Mouse (Mus musculus): ENCODE measurements around the gene Arl15.
A peak's percentile ranks its signal among the peaks of the same experiment; 100 is the strongest.

Arl15 gene

DNA sequence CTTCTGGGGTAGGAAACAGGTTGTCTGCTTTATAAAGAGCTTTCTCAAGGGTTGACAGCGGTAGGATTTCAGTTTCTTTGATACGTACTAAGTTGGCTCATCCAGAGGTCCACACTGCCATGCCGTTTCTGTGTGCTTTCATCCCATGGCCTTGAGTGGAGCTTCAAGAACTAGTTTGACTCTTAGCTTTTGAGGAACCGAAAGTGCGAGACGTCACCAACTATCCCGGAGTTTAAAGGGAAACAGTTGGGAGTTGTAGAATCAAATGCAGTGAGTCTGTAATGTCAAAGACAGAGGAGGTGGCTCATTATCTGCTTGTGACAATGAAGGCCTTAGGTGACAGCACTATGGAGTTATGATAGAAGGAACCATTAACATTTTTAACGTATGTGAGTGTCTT, 49.6 kb downstream of the Arl15 start:
- DNase-seq (ENCODE audit: inconsistent age in 2 of 2, low spot score in 1 of 2), result no peak

DNA sequence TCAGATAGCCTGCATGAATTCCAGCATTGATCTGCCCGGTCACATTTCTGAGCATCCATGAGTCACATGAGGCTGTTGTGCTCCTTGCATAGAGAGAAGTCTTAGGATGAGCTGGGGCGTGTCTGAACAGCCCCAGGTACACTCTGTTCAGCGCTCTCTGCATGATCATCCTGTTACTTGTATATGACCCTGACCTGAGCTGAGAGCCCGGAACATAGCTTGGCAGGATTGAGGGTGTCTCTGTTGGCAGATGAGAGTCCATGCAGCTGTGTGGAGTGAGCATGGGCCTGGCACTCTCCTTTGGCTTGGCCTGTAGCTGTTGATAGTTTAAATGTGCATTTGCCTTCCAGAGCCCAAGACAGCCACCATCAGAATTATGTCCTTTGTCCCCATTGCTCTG, 50.4 kb downstream of the Arl15 start:
- DNase-seq (ENCODE audit: inconsistent age in 2 of 2, low spot score in 1 of 2), result peak; percentile 47 to 62

DNA sequence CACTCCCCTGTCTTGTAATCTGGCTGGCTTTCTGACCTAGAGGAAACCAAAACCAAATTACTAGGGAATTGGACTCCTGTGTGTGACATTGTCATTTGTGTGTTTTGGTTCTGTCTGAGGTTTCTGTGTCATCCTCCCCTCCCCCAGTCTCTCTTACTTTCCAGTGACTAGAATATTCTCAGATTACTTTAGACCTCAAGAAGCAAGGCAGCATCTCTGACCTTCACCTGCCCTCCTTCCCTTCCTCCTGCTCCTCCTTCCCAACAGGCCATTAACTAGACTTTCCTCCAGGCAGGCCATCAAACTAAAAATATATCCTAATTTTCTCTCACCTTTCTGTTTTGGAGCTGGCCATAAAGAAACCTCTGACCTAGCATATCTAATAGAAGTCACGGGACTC, 50.9 kb downstream of the Arl15 start:
- DNase-seq (ENCODE audit: inconsistent age in 2 of 2, low spot score in 1 of 2), result no peak

DNA sequence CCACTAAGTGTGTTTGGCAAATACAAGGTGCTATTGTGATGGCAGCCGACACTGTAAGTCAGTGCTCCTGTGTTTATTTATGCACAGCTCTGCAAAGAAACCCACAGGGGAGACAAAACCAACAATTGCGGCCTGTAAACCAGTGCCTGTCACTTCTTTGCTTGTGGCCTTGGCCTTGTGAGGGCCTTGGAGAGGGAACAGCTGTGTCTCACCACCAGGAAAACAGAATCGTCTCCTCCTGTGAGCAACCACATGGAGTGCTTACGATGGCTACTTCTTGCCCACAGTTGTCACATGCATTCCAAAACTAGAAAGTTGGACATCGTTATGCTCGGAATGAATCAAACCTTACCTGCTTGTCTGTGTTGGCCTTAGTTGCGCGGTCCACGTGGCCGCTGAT, 52.1 kb downstream of the Arl15 start:
- DNase-seq (ENCODE audit: inconsistent age in 2 of 2, low spot score in 1 of 2), result peak; percentile 61 to 79

DNA sequence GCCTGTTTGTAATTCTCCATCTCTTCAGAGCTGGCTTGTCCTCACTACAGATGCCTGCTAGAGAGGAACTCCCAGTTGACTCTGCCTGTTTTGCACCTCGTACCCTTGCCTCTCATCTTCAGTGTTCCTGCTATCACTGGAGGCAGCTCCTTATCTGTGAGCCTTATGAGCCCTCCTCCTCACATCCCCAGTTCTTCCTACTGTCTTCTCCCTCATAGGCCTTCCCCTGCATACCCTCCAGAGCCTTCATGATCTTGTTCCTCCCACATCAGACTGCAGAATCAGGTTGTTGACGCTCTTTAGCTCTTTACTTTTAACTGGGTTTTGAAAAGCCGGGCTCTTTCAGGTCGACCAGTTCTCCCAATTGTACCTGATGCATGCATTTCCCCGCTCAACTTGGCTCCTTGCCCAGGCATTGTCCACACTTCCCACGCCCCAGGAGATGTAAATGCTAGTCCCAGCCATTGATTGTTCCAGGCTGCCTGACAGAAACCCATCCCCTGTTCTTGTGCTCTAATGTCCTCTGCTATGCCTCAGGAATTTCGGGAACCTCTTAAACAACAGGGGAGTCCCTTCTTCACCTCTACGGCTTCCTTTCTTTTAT, 56.2 kb downstream of the Arl15 start:
- DNase-seq (ENCODE audit: inconsistent age in 2 of 2, low spot score in 1 of 2), result peak in 1 of 2 experiments; percentile 38

DNA sequence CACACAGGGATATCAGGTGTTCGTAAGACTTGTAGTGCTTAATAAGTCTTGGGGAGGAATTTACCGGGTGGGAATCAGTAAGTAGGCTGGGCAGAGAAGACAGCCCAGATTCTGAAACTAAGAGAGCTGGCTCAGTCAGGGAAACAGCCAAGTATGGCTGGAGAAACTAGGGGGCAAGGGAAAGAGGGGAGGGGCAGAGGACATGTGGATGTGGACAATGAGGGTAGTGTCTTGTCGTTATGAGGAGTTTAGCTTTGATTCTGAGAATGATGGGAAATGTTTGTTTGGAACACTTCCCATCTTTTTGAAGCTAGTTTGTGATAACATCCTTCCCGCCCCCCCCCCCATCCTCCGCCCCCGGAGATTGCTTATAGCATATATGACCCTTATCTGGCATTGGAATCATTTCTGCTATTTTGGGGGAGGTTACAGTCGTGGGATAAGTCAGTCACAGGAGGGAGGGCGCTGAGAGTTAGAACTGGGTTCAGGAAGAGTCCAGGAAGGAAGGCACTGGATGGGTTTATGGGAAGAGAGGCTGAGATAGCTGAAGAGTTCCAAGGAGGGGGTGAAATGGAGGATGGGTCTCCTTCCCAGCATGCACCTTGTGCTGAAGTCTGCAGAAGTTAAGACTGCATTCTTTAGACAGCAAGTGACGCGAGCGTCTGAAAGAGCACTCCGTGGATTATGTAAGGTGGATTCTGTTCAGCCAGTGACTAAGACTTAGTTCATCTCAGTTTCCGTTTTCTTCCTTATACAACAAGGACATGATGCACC, 57.5 kb downstream of the Arl15 start:
- DNase-seq (ENCODE audit: inconsistent age in 2 of 2, low spot score in 1 of 2), result no peak

DNA sequence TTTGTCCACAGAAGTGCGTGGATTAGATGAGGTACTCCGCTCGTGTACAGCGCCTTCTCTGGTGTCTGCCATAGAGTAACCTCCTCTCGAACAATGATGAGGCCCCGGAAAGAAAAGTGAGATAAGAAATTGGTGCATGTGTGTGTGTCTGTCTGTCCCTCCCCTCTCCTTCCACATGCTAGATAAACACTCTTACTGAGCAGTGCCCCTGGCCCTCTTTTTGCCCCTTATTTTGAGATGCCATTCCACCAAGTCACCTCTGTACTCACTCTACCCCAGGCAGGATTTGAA, 58.0 kb downstream of the Arl15 start:
- DNase-seq (ENCODE audit: inconsistent age in 2 of 2, low spot score in 1 of 2), result no peak

DNA sequence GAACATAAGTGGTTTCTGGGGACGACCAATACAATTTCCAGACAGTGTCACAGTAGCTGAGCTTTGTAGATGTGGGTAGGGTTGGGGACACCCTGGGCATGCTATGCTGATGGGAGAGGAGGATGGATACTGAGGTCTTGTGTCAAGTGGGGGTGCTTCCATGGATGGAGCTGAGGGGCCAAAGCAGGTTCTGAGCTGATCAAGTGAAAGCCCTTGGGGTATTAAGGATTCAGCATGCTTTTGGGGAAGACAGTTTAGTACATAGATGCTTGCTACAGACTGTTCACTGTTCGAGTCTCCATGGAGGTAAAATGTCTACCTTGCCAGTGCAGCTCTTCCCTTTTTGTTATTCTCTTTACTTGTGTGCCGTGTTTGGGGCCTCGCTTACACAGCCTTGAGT, 59.8 kb downstream of the Arl15 start:
- DNase-seq (ENCODE audit: inconsistent age in 2 of 2, low spot score in 1 of 2), result no peak

DNA sequence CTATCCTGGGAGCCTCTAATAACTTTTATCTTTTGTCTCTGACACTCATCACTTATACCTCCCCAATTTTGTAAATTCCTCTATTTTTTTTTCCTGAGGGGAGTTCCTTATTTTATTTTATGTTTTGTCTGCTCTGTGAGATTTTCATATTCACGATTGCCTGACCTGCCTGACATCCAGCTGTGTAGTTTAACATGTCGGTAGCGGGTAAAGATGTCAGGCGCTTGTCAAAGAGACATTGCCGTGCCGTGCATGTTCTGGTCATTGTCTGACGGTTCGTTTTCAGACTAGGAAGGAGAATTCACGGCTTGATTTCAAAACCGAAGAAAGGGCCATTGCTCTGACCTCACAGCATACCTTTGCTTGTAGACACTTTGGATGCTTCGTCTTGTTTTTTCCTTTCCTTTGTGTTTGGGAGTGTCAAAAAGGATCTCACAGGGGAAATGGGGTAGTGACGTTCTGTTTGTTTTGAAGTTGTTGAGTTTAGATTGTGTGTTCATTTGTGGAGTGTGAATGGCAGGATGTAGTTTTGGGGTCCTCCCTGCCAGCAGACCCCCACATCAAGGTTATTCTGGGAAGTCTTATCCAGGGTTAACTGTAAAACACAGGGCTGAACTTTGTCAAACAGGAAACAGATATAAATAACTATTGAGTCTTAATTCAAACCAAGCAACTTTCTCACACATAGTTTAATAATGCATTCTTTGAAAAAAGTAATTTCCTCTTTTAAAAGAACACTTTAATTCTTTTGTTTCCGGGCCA, 60.4 kb downstream of the Arl15 start:
- DNase-seq (ENCODE audit: inconsistent age in 2 of 2, low spot score in 1 of 2), result no peak

DNA sequence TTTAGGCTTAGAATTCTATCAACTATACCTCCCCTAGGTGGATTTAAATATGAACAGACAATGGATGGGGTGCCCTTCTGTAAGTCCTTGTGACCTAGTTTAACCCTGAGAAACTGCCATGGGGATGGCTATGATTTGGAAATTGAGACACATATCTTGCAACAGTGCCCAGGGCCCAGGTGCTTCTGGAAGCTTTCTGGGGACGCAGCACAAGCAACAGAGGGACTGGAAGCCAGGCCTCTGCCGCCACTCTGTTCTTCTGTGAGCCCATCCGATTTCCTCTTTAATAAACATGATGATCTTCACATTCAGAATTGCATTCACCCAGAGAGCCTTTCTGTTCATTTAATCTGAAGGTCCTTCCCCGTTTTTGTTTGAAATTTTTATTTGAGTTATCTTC, 62.6 kb downstream of the Arl15 start:
- DNase-seq (ENCODE audit: inconsistent age in 2 of 2, low spot score in 1 of 2), result no peak

DNA sequence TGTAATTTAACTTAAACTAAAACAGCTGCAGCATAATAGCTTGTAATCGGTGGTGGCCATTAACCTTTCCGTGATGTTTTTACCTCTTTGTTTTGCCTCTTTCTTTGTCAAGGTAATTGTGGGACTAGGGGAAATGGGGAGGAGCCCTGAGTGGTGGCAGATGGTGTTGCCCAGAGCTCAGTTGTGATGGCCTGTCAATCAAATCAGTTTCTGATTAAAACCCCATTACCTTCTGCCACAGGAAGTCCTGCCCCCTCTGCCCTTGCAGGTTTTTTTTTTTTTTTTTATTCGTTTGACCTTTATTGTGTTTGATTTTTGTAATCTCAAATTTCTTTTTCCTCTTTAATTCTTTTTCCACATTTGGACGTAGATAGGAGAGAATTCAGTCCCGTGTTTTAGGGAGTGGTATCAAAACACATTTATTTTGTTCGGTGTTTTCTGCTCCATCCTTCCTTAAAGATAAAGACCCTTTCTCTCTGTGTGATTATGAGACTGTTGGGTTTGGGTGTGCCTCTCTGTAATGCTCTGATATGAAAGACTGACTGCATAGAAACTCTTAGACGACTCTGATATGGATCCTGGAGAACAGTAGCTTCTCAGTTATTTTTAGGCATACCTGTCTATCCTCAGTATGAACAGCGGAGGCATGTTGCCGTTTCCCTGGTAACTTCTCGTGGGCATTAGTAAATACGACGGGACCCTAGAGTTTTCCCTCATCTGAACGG, 64.5 kb downstream of the Arl15 start:
- DNase-seq (ENCODE audit: inconsistent age in 2 of 2, low spot score in 1 of 2), result no peak

DNA sequence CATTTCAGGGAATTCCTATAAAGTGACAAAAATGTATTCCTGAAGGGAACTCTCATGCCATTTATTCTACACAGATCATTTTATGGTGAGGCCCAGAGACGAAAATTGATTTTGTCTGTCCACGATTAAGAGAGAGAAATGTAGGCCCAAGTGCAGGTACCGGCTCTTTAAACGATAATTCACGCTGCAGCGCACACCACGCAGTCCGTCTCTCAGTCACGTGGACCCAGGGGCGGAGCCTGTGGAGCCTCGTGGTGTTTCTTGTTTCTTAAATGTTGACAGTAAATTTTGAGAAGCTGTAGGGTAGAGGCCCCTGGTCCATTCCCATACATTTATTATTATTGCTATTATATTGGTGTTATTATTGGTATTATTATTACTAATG, 65.1 kb downstream of the Arl15 start:
- no peak for DNase-seq (ENCODE audit: inconsistent age in 2 of 2, low spot score in 1 of 2)

DNA sequence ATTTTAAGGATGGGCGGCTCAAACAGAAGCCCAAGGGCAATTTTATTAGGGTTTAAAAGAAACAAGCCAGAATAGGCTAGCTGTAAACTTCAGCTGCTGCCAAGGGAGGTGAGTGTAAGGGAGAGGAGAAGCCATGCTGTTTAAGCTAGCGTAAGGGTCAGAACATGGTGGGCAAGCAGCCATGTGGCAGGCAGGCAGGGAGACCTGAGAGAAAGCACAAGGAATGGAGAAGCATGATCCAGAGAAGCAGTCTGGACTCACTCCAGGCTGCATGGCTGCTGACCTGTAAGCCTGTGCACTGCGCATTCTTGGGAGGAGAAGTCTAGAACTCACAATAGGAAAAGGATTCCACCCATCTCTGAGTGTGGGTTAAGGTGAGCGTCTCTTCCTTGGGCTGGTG, 66.5 kb downstream of the Arl15 start:
- DNase-seq (ENCODE audit: inconsistent age in 2 of 2, low spot score in 1 of 2), result peak in 1 of 2 experiments; percentile 48

DNA sequence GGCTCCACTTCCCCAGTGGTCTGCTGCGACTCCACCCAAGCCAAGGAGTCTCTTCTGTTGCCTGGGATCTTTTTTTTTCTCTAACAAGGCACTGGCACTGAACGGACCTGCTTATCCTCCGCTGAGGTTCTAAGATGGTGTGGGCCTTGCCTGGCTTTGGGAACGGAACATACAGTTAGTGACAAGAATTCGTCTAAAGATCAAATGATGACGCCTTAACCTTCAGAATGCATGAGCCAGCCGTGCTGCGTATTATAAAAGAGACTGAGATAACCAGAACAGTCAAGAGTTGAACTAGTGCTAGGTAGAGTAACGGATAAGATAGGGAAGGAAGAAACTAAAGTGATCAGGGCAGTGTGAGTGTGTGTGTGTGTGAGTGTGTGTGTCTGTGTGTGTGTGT, 66.9 kb downstream of the Arl15 start:
- peak in 1 of 2 experiments; percentile 56 for DNase-seq (ENCODE audit: inconsistent age in 2 of 2, low spot score in 1 of 2)

DNA sequence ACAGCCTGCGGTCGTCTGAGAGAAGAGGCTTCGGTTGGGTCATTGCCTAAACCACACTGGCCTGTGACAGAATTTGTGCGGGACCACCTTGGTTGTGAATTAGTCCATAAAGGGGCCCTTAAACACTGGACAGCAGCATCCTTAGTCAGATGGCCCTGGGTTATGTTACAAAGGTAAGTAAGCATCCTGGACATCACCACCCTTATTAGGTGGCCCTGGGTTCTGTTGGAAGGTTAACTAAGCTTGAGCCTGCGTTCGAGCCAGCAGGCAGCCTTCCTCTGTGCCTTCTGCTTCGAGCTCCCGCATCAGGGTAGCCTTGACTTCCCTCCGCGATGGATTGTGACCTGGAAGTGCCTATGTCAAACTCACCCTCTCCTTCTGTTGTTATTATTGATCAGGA, 68.6 kb downstream of the Arl15 start:
- no peak for DNase-seq (ENCODE audit: inconsistent age in 2 of 2, low spot score in 1 of 2)

DNA sequence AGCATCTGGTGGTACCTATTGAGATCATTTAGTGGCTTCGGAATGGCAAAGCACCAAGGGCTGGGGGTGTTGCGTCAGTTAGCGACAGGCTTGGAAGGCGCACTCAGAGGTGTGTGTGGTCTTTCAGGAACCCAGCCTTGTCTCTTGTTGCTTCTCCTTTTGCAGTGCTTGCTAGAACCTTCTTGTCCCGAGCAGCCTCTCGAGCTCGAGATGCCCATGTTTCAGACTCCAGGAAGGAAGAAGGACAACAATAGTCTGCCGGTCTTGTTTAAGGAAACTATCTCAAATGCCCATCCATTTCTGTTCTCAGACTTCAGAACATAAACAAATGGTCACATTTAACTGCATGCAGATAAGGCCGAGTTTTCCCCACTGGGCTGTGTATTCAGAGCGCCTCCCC, 69.4 kb downstream of the Arl15 start:
- DNase-seq (ENCODE audit: inconsistent age in 2 of 2, low spot score in 1 of 2), result no peak

DNA sequence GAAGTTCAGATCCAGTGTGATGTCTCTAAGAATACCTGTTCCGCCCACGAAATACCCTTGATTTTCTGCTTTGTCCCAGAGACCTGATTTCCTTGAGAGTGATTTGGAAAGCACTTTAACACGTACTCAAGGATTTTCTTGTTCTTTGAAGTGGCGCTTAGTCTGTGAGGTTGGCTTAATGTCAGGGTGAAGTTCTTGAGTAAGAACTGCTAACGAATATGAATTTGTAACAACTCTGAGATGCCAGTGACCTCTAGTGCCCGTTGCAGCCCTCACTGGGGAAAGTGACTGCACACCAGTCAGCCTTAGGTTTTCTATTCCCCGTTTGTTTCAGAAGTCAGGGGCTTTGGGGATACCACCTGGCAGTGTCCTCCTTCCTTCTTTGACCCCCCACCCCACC, 70.0 kb downstream of the Arl15 start:
- DNase-seq (ENCODE audit: inconsistent age in 2 of 2, low spot score in 1 of 2), result peak; percentile 57 to 87

DNA sequence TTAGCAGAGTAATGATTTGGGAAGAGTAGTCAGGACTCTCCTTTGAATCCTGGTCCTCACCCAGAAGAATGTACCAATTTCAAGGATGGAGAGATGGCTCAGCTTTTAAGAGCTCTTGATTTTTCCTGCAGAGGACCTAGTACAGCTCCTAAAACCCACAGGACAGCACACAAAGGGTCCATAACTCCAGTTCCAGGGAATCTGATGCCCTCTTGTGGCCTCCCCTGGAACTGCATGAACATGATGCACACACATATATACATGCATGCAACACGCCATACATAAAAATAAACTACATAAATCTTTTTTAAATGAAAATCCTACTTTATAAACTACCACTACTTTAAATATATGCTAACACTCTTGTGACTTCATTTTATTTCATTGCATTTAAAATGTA, 70.6 kb downstream of the Arl15 start:
- DNase-seq (ENCODE audit: inconsistent age in 2 of 2, low spot score in 1 of 2), result peak; percentile 64 to 88

DNA sequence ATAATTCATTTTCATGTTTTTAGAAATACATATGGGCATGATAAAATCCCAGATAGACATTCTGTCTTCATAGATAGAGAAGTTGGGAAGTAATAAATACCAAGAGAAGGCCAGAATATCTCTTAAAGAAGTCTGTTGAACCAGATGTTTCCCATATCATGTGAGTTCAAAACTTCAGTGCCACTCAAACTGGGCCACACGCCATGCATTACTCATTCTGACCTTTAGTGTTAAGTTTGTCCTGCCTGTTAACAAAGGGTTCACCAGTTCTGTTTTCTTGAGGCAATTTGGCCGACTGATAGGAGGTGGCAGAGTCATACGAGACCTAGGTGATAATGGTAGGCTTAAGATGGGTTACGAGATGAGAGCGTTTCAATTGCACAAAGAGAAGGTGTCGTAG, 71.1 kb downstream of the Arl15 start:
- peak in 1 of 2 experiments; percentile 74 for DNase-seq (ENCODE audit: inconsistent age in 2 of 2, low spot score in 1 of 2)

DNA sequence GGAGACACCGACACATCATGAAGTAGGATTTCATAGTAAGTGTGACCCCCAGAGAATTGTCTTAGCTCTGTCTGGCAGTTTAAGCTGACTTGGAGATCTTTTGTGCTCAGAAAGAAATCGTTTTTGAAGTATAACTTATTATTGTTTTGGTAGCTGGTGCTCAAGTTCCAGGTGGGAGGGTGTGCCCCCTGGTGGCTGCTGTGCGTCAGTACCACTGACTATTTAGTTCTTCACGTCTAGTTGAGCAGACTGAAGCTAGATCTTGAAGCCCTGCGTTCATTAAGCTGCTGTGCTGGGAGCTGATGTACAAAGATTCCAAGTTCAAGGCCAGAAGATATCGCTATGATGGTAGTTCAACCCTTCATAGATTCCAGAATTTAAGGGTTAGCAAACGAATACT, 71.5 kb downstream of the Arl15 start:
- DNase-seq (ENCODE audit: inconsistent age in 2 of 2, low spot score in 1 of 2), result peak; percentile 63 to 83

DNA sequence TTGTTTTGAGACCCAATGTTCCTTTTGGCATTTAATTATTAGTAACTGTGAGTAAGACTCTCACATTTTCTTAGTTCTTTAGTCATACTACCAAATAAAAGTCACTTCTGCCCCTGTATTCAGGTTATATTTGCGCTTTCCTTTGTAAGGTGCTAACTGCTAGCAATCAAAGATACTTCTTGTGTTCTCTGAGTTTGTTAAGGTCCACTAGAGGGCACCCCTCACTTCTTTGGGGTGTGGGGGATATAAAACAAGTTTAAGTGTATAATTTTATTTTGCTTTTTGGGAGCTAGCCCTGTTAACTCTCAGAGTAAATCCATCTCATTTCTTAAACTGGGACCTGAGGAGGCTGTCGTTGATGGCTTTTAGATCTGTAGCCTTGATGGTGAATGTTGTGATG, 73.4 kb downstream of the Arl15 start:
- DNase-seq (ENCODE audit: inconsistent age in 2 of 2, low spot score in 1 of 2), result no peak
